Mouse (Mus musculus) embryo, embryonic 11.5 days (tissue): Measurements from ENCODE around the gene Sgcd.

Experiments
- DNase-seq: peaks from one replicate; pipeline ENCODE4 v3.0.0-alpha.2; 2012; ENCODE audit warnings: low read depth, low spot score

The Sgcd gene

GRCm38 (mm10) chr11:47988697-47989533 lies at the start of gene Sgcd:
Gene Sgcd (minus strand): TSS chr11:47988969.
- DNase-seq: peak; percentile 35

GRCm38 (mm10) chr11:48038051-48038450 lies 49.3 kb upstream of the Sgcd start:
- no peak for DNase-seq

GRCm38 (mm10) chr11:48012836-48013235 lies 24.1 kb upstream of the Sgcd start:
- DNase-seq: peak; percentile 8

GRCm38 (mm10) chr11:47988333-47988696 lies 454 bp downstream of the Sgcd start:
- DNase-seq: peak; percentile 4

GRCm38 (mm10) chr11:47987893-47988267 lies 889 bp downstream of the Sgcd start:
- DNase-seq: no peak

GRCm38 (mm10) chr11:47987251-47987892 lies 1.4 kb downstream of the Sgcd start:
- no peak for DNase-seq

GRCm38 (mm10) chr11:47982152-47982551 lies 6.6 kb downstream of the Sgcd start:
- no peak for DNase-seq

- no peak for DNase-seq
Measured at GRCm38 (mm10) chr11:47981108-47981507, 7.7 kb downstream of the Sgcd start.

- DNase-seq: no peak
Measured at GRCm38 (mm10) chr11:47953291-47953690, 35.5 kb downstream of the Sgcd start.

GRCm38 (mm10) chr11:47952366-47952765 lies 36.4 kb downstream of the Sgcd start:
- no peak for DNase-seq

- DNase-seq: no peak
Measured at GRCm38 (mm10) chr11:47939795-47940194, 49.0 kb downstream of the Sgcd start.

GRCm38 (mm10) chr11:47917616-47918015 lies 71.2 kb downstream of the Sgcd start:
- DNase-seq: no peak

- DNase-seq: no peak
Measured at GRCm38 (mm10) chr11:47891617-47892172, 97.1 kb downstream of the Sgcd start.

- DNase-seq: no peak
Measured at GRCm38 (mm10) chr11:47890315-47890714, 98.5 kb downstream of the Sgcd start.

GRCm38 (mm10) chr11:47885310-47885709 lies 103.5 kb downstream of the Sgcd start:
- DNase-seq: no peak

GRCm38 (mm10) chr11:47883545-47883944 lies 105.2 kb downstream of the Sgcd start:
- DNase-seq: no peak

GRCm38 (mm10) chr11:47876633-47877170 lies 112.1 kb downstream of the Sgcd start:
- DNase-seq: no peak

GRCm38 (mm10) chr11:47845894-47846293 lies 142.9 kb downstream of the Sgcd start:
- no peak for DNase-seq

- no peak for DNase-seq
Measured at GRCm38 (mm10) chr11:47833283-47833682, 155.5 kb downstream of the Sgcd start.

GRCm38 (mm10) chr11:47810307-47810706 lies 178.5 kb downstream of the Sgcd start:
- DNase-seq: no peak

GRCm38 (mm10) chr11:47804101-47804715 lies 184.6 kb downstream of the Sgcd start:
- no peak for DNase-seq

GRCm38 (mm10) chr11:47777916-47778226 lies 210.9 kb downstream of the Sgcd start:
- no peak for DNase-seq
